Mouse (Mus musculus) heart, embryonic 16.5 days (tissue): ENCODE data around the gene Arid4a. TPM values are rescaled to one million over a fixed set of nuclear protein-coding genes. Genes with fewer than 3 reads are reported as not detected.
"Not testable (repeated sequence)": the region's sequence is repeated elsewhere in the genome, so short reads cannot be mapped to it uniquely, and the experiment has no call there.

Experiments
- ATAC-seq: fragments of 200-750 bp; cut with Nextera tagmentation; replicated peaks from 2 replicates; pipeline ENCODE4 v1.8.0; 2017; ENCODE audit warnings: moderate number of reproducible peaks; ENCODE audit not compliant: insufficient read depth, low FRiP score; ENCODE audit errors: extremely low read depth
- H3K27ac ChIP-seq: fragments of 300-500 bp; sonication (generic); 2 replicates; pipeline ENCODE4 v1.5.1; 2014; ENCODE audit warnings: mild to moderate bottlenecking, low read length, control low read depth, moderate library complexity
- H3K27me3 ChIP-seq: fragments of 300-500 bp; sonication (generic); 2 replicates; pipeline ENCODE4 v1.6.1; 2014; ENCODE audit warnings: low read length, mixed read lengths; ENCODE audit not compliant: control insufficient read depth, insufficient read depth
- H3K36me3 ChIP-seq: fragments of 300-500 bp; sonication (generic); 2 replicates; pipeline ENCODE4 v1.6.1; 2014; ENCODE audit not compliant: control insufficient read depth, insufficient read depth
- H3K4me1 ChIP-seq: fragments of 300-500 bp; sonication (generic); 2 replicates; pipeline ENCODE4 v1.6.1; 2014; ENCODE audit warnings: low read length, mixed read lengths; ENCODE audit not compliant: control insufficient read depth, insufficient read depth
- H3K4me2 ChIP-seq: fragments of 300-500 bp; sonication (generic); 2 replicates; pipeline ENCODE4 v1.6.1; 2014; ENCODE audit warnings: low read depth, mild to moderate bottlenecking, control low read depth, low read length
- H3K4me3 ChIP-seq: fragments of 300-500 bp; sonication (generic); 2 replicates; pipeline ENCODE4 v1.5.1; 2014; ENCODE audit warnings: mild to moderate bottlenecking, control low read depth, low read length
- H3K9ac ChIP-seq: fragments of 300-500 bp; sonication (generic); 2 replicates; pipeline ENCODE4 v1.6.1; 2014; ENCODE audit warnings: low read length, control low read depth
- H3K9me3 ChIP-seq: fragments of 300-500 bp; sonication (generic); replicated peaks from 2 replicates; pipeline ENCODE4 v1.6.1; 2016; ENCODE audit warnings: low read length; ENCODE audit not compliant: control insufficient read depth
- WGBS: fragments of 180-500 bp; shearing (Covaris S2); extraction: QIAGEN DNeasy Blood & Tissue Kit; methylation state at CpG from one replicate; pipeline ENCODE4 v1.1.7; 2014; 5-methylcytosine and 5-hydroxymethylcytosine counted together
- polyA plus RNA-seq: library from polyadenylated mRNA; unstranded; fragments of >200 nt; fragmentation: Nextera tagmentation; extraction: Ambion mirVana; gene quantifications from 2 replicates; pipeline ENCODE4 v1.2.1, GENCODE M21; 2015

The Arid4a gene
- polyA plus RNA-seq, 1 experiment from 2014 or later: 29.3 TPM

- no peaks in the 10 kb centered on the region for H3K27me3 ChIP-seq
Observed at GRCm38 (mm10) chr12:71053486-71053885, 37.7 kb downstream of the Arid4a start.

GRCm38 (mm10) chr12:71055537-71055936, 39.7 kb downstream of the Arid4a start:
- Histone ChIP-seq H3K9me3 (no peaks in the 10 kb centered on the region), H3K27ac (no peak overlapping the region), H3K4me2 (no peak overlapping the region), H3K27me3 (no peaks in the 10 kb centered on the region), H3K9ac (no peak overlapping the region), H3K4me3 (no peak overlapping the region), H3K36me3 (peaks cover 5% of the 10 kb centered on the region; the same call in 1 of the 2 replicates), H3K4me1 (peaks cover 13% of the 10 kb centered on the region)
- no peak for ATAC-seq
- 82% methylated on average over 3 of the region's 3 CpGs for WGBS

More at GRCm38 (mm10) chr12:71053486-71053885, 37.7 kb downstream of the Arid4a start:
- no peak overlapping the region for H3K9ac ChIP-seq
- no peak for ATAC-seq
- H3K4me3 ChIP-seq: no peak overlapping the region
- H3K4me2 ChIP-seq: no peak overlapping the region
- 72% methylated on average over 1 of the region's 1 CpGs for WGBS
- no peaks in the 10 kb centered on the region for H3K9me3 ChIP-seq
- H3K27ac ChIP-seq: no peak overlapping the region
- peaks cover 5% of the 10 kb centered on the region; the same call in 1 of the 2 replicates for H3K36me3 ChIP-seq
- H3K4me1 ChIP-seq: peaks cover 15% of the 10 kb centered on the region

GRCm38 (mm10) chr12:71059741-71060140, 44.0 kb downstream of the Arid4a start:
- Histone ChIP-seq H3K4me1 (no peaks in the 10 kb centered on the region), H3K4me3 (no peak overlapping the region), H3K27ac (no peak overlapping the region), H3K9ac (no peak overlapping the region), H3K36me3 (peaks cover 20% of the 10 kb centered on the region), H3K27me3 (no peaks in the 10 kb centered on the region), H3K9me3 (no peaks in the 10 kb centered on the region), H3K4me2 (no peak overlapping the region)
- ATAC-seq: no peak
- 90% methylated on average over 7 of the region's 7 CpGs for WGBS

GRCm38 (mm10) chr12:71069846-71070245, 54.1 kb downstream of the Arid4a start:
- Histone ChIP-seq H3K36me3 (peaks cover 51% of the 10 kb centered on the region), H3K27ac (no peak overlapping the region), H3K4me2 (no peak overlapping the region), H3K9me3 (no peaks in the 10 kb centered on the region), H3K9ac (no peak overlapping the region), H3K4me3 (no peak overlapping the region), H3K27me3 (no peaks in the 10 kb centered on the region), H3K4me1 (no peaks in the 10 kb centered on the region)
- 91% methylated on average over 17 of the region's 17 CpGs for WGBS
- ATAC-seq: no peak

- Histone ChIP-seq H3K36me3 (peaks cover 64% of the 10 kb centered on the region), H3K4me2 (no peak overlapping the region), H3K4me1 (no peaks in the 10 kb centered on the region)
Observed at GRCm38 (mm10) chr12:71072048-71072447, 56.3 kb downstream of the Arid4a start.

GRCm38 (mm10) chr12:71073113-71073730, 57.4 kb downstream of the Arid4a start:
- H3K27ac ChIP-seq: no peak overlapping the region
- no peak overlapping the region for H3K4me3 ChIP-seq
- H3K36me3 ChIP-seq: peaks cover 53% of the 10 kb centered on the region
- 56% methylated on average over 12 of the region's 12 CpGs for WGBS
- H3K4me2 ChIP-seq: no peak overlapping the region
- H3K27me3 ChIP-seq: no peaks in the 10 kb centered on the region
- H3K9me3 ChIP-seq: no peaks in the 10 kb centered on the region
- no peak; the same call in 1 of the 2 replicates for ATAC-seq
- H3K9ac ChIP-seq: no peak overlapping the region
- H3K4me1 ChIP-seq: no peaks in the 10 kb centered on the region

More at GRCm38 (mm10) chr12:71072048-71072447, 56.3 kb downstream of the Arid4a start:
- ATAC-seq: no peak
- no peaks in the 10 kb centered on the region for H3K27me3 ChIP-seq
- H3K9ac ChIP-seq: no peak overlapping the region
- H3K4me3 ChIP-seq: no peak overlapping the region
- H3K27ac ChIP-seq: no peak overlapping the region
- H3K9me3 ChIP-seq: no peaks in the 10 kb centered on the region
- 81% methylated on average over 4 of the region's 4 CpGs for WGBS

- no peaks in the 10 kb centered on the region for H3K9me3 ChIP-seq
- no peak overlapping the region for H3K4me3 ChIP-seq
Observed at GRCm38 (mm10) chr12:71086331-71086730, 70.5 kb downstream of the Arid4a start.

GRCm38 (mm10) chr12:71104275-71104674, 88.5 kb downstream of the Arid4a start:
- not testable (repeated sequence) for H3K4me2 ChIP-seq, H3K4me1 ChIP-seq, ATAC-seq, H3K27ac ChIP-seq, H3K36me3 ChIP-seq, H3K4me3 ChIP-seq, H3K9me3 ChIP-seq, H3K9ac ChIP-seq, H3K27me3 ChIP-seq
- WGBS: 71% methylated on average over 4 of the region's 4 CpGs

More at GRCm38 (mm10) chr12:71086331-71086730, 70.5 kb downstream of the Arid4a start:
- Histone ChIP-seq H3K4me1 (no peaks in the 10 kb centered on the region), H3K36me3 (0 out of 2 replicates have a peak, but pooled peaks cover 12% of the 10 kb centered on the region), H3K27me3 (no peaks in the 10 kb centered on the region), H3K27ac (no peak overlapping the region), H3K4me2 (no peak overlapping the region), H3K9ac (no peak overlapping the region)
- ATAC-seq: no peak
- 93% methylated on average over 8 of the region's 8 CpGs for WGBS

- Histone ChIP-seq H3K9ac (no peak overlapping the region), H3K27me3 (no peaks in the 10 kb centered on the region), H3K27ac (no peak overlapping the region), H3K4me1 (0 out of 2 replicates have a peak, but pooled peaks cover 3% of the 10 kb centered on the region), H3K4me3 (no peak overlapping the region), H3K36me3 (no peaks in the 10 kb centered on the region), H3K9me3 (no peaks in the 10 kb centered on the region), H3K4me2 (no peak overlapping the region)
- ATAC-seq: no peak
- 88% methylated on average over 6 of the region's 6 CpGs for WGBS
Observed at GRCm38 (mm10) chr12:71107216-71107771, 91.5 kb downstream of the Arid4a start.
